Mouse (Mus musculus) forebrain, embryonic 13.5 days (tissue): ENCODE data around the gene Rep15. TPM values are rescaled to one million over a fixed set of nuclear protein-coding genes. Genes with fewer than 3 reads are reported as not detected.

Experiments
- ATAC-seq: fragments of 200-750 bp; cut with Nextera tagmentation; 2 replicates; pipeline ENCODE4 v1.8.0; 2017
- H3K27ac ChIP-seq: fragments of 300-500 bp; sonication (generic); 2 replicates; pipeline ENCODE4 v1.5.1; 2015; ENCODE audit warnings: inconsistent platforms, mild to moderate bottlenecking, moderate library complexity
- H3K27me3 ChIP-seq: fragments of 300-500 bp; sonication (generic); 2 replicates; pipeline ENCODE4 v1.6.1; 2015; ENCODE audit warnings: mild to moderate bottlenecking, inconsistent platforms
- H3K36me3 ChIP-seq: fragments of 300-500 bp; sonication (generic); 2 replicates; pipeline ENCODE4 v1.6.1; 2015; ENCODE audit warnings: mild to moderate bottlenecking, inconsistent platforms; ENCODE audit not compliant: poor library complexity, severe bottlenecking
- H3K4me1 ChIP-seq: fragments of 300-500 bp; sonication (generic); 2 replicates; pipeline ENCODE4 v1.6.1; 2015; ENCODE audit warnings: inconsistent platforms
- H3K4me2 ChIP-seq: fragments of 300-500 bp; sonication (generic); 2 replicates; pipeline ENCODE4 v1.6.1; 2015; ENCODE audit warnings: inconsistent platforms, mild to moderate bottlenecking, moderate library complexity
- H3K4me3 ChIP-seq: fragments of 300-500 bp; sonication (generic); 2 replicates; pipeline ENCODE4 v1.5.1; 2015; ENCODE audit warnings: mild to moderate bottlenecking, inconsistent platforms
- H3K9ac ChIP-seq: fragments of 300-500 bp; sonication (generic); 2 replicates; pipeline ENCODE4 v1.6.1; 2015; ENCODE audit warnings: mild to moderate bottlenecking, inconsistent platforms
- H3K9me3 ChIP-seq: fragments of 300-500 bp; sonication (generic); replicated peaks from 2 replicates; pipeline ENCODE4 v1.6.1; 2016; ENCODE audit warnings: inconsistent platforms
- WGBS: fragments of 180-500 bp; shearing (Covaris S2); methylation state at CpG from one replicate; pipeline ENCODE4 v1.1.7; 2015; 5-methylcytosine and 5-hydroxymethylcytosine counted together
- polyA plus RNA-seq: library from polyadenylated mRNA; unstranded; fragments of >200 nt; fragmentation: Nextera tagmentation; extraction: Ambion mirVana; gene quantifications from 2 replicates; pipeline ENCODE4 v1.2.1, GENCODE M21; 2015

Rep15 gene
- polyA plus RNA-seq, 1 experiment from 2014 or later, result 0.97 TPM

GRCm38 (mm10) chr6:147030096-147030885 is 2.1 kb upstream of the Rep15 start:
- WGBS, result 77% methylated on average over 15 of the region's 15 CpGs
- no peaks in the 10 kb centered on the region; the same call in 1 of the 2 replicates for H3K36me3 ChIP-seq
- H3K9me3 ChIP-seq, result no peaks in the 10 kb centered on the region
- H3K27me3 ChIP-seq, result no peaks in the 10 kb centered on the region
- no peaks in the 10 kb centered on the region for H3K4me1 ChIP-seq
- peak; percentile 41; the same call in 1 of the 2 replicates for ATAC-seq
- no peak overlapping the region for H3K4me3 ChIP-seq
- H3K9ac ChIP-seq, result no peak overlapping the region
- H3K27ac ChIP-seq, result no peak overlapping the region
- H3K4me2 ChIP-seq, result no peak overlapping the region

DNA sequence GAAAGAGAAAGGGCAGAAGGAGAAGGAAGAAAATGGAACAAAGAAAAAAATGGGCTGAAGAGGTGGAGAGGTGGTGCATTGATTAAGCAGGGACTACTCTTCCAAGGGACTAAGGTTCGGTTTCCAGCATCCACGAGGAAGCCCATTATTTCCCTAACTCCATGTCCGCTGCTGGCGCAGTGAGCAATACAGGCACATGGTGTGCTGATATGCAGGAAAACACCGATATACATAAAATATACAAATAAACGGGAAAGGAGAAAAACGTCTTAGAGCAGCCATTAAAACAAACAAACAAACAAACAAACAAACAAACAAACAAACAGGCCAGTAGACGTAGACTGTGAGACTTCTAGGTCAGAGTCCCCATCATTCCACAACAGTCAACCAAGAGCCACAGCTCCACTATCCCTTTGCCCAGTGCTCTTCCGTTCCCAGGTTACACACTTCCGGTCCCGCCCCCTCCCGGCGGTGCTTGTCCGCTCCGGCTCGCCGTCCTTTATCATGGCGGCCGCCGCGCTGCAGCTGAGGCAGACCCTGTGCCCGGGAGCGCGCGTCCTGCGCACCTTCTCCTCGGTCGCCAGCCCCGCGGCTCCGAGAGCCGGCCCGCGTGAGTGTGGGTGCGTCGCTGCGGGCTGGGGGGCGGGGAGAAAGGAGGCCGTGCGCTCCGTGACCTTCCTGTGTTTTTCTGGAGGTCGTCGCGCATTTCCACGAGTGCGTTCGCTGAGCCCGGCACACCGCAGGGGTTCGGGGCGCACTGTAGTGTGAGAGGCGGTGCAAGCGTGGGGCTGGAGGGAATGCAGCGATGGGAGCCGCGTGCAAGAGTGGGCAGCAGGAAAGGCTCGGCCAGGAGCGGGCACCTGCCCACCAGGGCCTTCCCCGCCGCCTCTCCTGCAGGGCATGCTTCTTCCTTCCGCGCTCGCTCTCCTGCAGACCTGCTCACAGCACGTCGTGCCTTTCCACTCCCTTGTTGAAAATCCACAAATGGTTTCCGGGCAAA is 10.2 kb downstream of the Rep15 start, which contains the start of gene Mrps35:
Gene Mrps35 (plus strand): TSS at position 474 of the 1,000 bp plus-strand sequence.
- Histone ChIP-seq H3K4me2 (peak within 1 kb of the TSS; percentile 75), H3K9me3 (no peaks in the 10 kb centered on the region), H3K4me3 (peak within 1 kb of the TSS; percentile 87), H3K36me3 (peaks cover 12% of the 10 kb centered on the region), H3K27ac (peak within 1 kb of the TSS; percentile 80), H3K4me1 (peaks cover 16% of the 10 kb centered on the region), H3K27me3 (0 out of 2 replicates have a peak, but pooled peaks cover 8% of the 10 kb centered on the region), H3K9ac (peak within 1 kb of the TSS; percentile 93)
- 5% methylated on average over 66 of the region's 66 CpGs for WGBS
- ATAC-seq, result peak; percentile 99

- Histone ChIP-seq H3K4me3 (peak overlapping the region; percentile 87), H3K27me3 (0 out of 2 replicates have a peak, but pooled peaks cover 8% of the 10 kb centered on the region), H3K36me3 (peaks cover 21% of the 10 kb centered on the region), H3K9ac (peak overlapping the region; percentile 93), H3K27ac (no peak overlapping the region), H3K9me3 (no peaks in the 10 kb centered on the region), H3K4me1 (peaks cover 16% of the 10 kb centered on the region), H3K4me2 (peak overlapping the region; percentile 75)
- 55% methylated on average over 7 of the region's 7 CpGs for WGBS
- no peak for ATAC-seq
These were observed 11.2 kb downstream of the Rep15 start for GRCm38 (mm10) chr6:147043633-147044032.

DNA sequence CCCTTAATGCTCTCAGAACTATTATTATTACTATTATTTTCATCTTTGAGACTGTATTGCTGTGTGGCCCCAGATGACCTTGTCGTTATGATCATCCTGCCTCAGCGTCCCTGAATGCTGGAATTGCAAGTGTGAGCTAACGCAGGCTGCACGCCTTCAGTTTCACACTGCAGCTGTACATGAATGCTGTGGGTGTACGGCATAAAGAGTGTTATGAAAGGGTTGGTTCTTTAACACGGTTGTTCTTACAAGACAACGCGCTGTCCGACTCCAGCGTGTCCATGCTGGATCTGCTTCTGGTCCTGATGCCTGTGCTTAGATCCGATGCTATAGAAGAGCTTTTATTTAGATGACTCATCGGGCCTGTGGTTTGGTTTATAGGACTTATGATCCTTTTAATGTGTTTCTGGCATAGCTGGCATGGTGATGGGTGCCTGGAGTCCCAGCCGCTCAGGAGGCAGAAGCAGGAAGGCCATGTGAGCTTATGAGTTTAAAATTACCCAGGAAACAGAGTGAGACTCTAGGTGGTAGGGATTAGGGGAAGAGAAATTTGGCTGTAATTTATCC is 16.9 kb downstream of the Rep15 start:
- no peak overlapping the region for H3K9ac ChIP-seq
- no peak for ATAC-seq
- peaks cover 6% of the 10 kb centered on the region; the same call in 1 of the 2 replicates for H3K4me1 ChIP-seq
- H3K4me2 ChIP-seq, result no peak overlapping the region
- H3K4me3 ChIP-seq, result no peak overlapping the region
- 97% methylated on average over 13 of the region's 13 CpGs for WGBS
- H3K27ac ChIP-seq, result no peak overlapping the region
- H3K9me3 ChIP-seq, result no peaks in the 10 kb centered on the region
- no peaks in the 10 kb centered on the region for H3K27me3 ChIP-seq
- H3K36me3 ChIP-seq, result peaks cover 71% of the 10 kb centered on the region

DNA sequence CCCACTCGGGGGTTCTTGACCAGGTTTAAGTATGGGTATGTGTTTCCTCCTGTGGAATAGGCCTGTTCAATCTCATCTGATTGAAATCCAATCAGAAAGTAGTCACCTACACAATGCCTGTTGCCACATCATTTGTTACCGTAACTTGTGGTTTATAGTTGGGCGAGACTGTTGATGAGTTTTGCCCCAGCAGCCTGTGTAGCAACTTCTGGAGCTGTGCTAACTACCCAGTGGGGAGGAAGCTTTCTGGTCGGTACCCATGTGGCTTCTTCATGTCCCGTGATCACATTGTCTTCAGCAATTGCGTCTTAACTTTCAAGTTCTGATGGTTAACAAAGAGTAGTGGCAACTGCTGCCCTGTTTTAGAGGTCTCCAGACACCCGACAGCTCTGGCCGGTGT is 19.3 kb downstream of the Rep15 start:
- Histone ChIP-seq H3K4me3 (no peak overlapping the region), H3K27me3 (no peaks in the 10 kb centered on the region), H3K27ac (no peak overlapping the region), H3K36me3 (peaks cover 92% of the 10 kb centered on the region), H3K9me3 (no peaks in the 10 kb centered on the region), H3K4me2 (no peak overlapping the region), H3K9ac (no peak overlapping the region), H3K4me1 (peaks cover 8% of the 10 kb centered on the region; the same call in 1 of the 2 replicates)
- 94% methylated on average over 8 of the region's 8 CpGs for WGBS
- no peak for ATAC-seq

DNA sequence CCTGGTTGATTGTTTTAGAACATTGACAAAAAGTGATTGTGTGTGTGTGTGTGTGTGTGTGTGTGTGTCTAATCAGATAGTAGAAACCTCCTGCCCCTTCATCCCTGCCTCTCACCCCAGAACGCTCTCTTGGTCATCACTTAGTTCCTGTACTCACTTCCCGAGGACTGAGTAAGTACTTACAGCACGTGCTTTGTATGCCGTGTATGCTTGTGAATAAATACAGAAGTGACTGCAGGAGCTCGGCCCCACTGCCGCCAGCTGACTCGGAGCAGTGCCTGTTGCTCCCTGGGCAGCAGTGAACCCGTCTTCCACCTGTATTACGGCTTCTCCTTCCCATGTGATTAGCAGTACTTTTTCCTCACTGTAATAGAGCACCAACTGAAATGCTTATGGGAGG is 20.1 kb downstream of the Rep15 start:
- H3K27ac ChIP-seq, result no peak overlapping the region
- ATAC-seq, result no peak
- H3K4me1 ChIP-seq, result peaks cover 8% of the 10 kb centered on the region; the same call in 1 of the 2 replicates
- no peak overlapping the region for H3K9ac ChIP-seq
- H3K27me3 ChIP-seq, result no peaks in the 10 kb centered on the region
- peaks cover 91% of the 10 kb centered on the region for H3K36me3 ChIP-seq
- H3K4me3 ChIP-seq, result no peak overlapping the region
- no peak overlapping the region for H3K4me2 ChIP-seq
- 92% methylated on average over 9 of the region's 9 CpGs for WGBS
- H3K9me3 ChIP-seq, result no peaks in the 10 kb centered on the region

DNA sequence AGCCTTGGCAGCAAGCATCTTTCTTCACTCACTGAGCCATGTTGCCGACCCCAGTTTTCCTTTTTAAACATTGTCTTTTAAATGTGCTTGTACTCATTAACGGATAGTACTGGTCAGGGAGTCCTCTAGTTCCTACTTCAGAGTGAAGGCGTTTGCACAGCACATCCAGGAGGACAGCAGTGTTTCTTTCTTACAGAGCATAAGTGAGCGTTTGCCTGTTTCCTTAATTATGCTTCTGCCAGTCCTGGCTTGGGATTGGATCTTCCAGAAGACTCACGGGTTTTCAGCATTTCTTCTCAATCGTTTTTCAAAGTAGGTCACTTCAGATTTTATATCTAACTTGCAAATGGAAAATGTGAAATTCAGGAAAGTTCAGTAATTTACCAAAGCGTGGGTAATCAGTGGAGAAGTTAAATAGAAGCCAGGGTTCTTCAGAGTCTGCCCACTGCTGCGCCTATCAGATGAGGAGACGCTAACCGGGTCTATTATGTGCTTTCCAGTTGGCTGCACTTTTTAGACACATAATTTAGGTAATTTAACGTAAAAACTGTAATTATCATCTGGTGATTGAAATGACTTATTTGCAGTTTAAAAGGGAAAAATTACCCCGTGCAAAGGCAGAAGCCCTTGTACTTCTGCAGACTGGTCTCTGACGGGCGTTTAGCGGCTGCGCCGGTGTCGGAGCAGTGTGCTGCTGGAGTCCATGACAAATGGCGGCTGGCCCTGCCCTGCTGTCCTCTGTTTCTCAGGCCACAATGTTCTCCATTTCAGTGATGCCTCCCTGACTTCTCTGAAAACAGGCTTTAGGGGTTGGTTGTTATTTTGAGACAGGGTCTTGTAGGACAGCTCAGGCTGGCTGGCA is 21.6 kb downstream of the Rep15 start:
- 70% methylated on average over 19 of the region's 19 CpGs for WGBS
- Histone ChIP-seq H3K36me3 (peaks cover 86% of the 10 kb centered on the region), H3K4me2 (no peak overlapping the region), H3K9ac (no peak overlapping the region), H3K27me3 (no peaks in the 10 kb centered on the region), H3K4me1 (peaks cover 8% of the 10 kb centered on the region; the same call in 1 of the 2 replicates), H3K27ac (peak overlapping the region; percentile 11; the same call in 1 of the 2 replicates), H3K9me3 (no peaks in the 10 kb centered on the region), H3K4me3 (no peak overlapping the region)
- ATAC-seq, result peak; percentile 90

GRCm38 (mm10) chr6:147055374-147055977 is 23.1 kb downstream of the Rep15 start:
- ATAC-seq, result no peak

GRCm38 (mm10) chr6:147059326-147059725 is 26.9 kb downstream of the Rep15 start:
- no peaks in the 10 kb centered on the region for H3K27me3 ChIP-seq
- no peak for ATAC-seq
- H3K9me3 ChIP-seq, result no peaks in the 10 kb centered on the region
- H3K4me1 ChIP-seq, result peaks cover 23% of the 10 kb centered on the region
- H3K9ac ChIP-seq, result no peak overlapping the region
- H3K4me3 ChIP-seq, result no peak overlapping the region
- peaks cover 72% of the 10 kb centered on the region for H3K36me3 ChIP-seq
- WGBS, result 56% methylated on average over 7 of the region's 7 CpGs
- H3K4me2 ChIP-seq, result no peak overlapping the region
- H3K27ac ChIP-seq, result no peak overlapping the region

More at GRCm38 (mm10) chr6:147055374-147055977, 23.1 kb downstream of the Rep15 start:
- Histone ChIP-seq H3K4me3 (no peak overlapping the region), H3K36me3 (peaks cover 80% of the 10 kb centered on the region), H3K9ac (no peak overlapping the region), H3K27me3 (no peaks in the 10 kb centered on the region), H3K27ac (no peak overlapping the region), H3K4me1 (peaks cover 8% of the 10 kb centered on the region; the same call in 1 of the 2 replicates), H3K9me3 (no peaks in the 10 kb centered on the region), H3K4me2 (no peak overlapping the region)
- WGBS, result 87% methylated on average over 10 of the region's 10 CpGs

DNA sequence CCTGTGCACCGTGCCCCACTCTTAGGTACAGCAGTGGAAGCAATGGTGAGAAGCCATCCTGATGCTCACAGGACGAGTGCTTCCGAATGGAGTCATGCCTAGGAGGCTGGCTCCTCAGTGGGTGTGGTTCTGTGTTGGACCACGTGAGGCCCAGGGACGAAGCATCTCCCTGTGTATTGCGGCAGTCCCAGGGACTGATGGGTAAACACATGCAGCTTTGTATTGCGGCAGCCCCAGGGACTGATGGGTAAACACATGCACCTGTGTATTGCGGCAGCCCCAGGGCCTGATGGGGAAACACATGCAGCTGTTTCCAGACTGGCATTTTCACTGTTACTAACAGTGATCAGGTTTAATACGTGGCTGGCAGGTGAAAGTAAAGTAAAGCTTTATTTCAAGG is 29.2 kb downstream of the Rep15 start:
- 57% methylated on average over 9 of the region's 9 CpGs for WGBS
- peaks cover 61% of the 10 kb centered on the region for H3K36me3 ChIP-seq

More for the DNA sequence above, 29.2 kb downstream of the Rep15 start:
- Histone ChIP-seq H3K27me3 (no peaks in the 10 kb centered on the region), H3K4me1 (peaks cover 16% of the 10 kb centered on the region), H3K4me3 (no peak overlapping the region), H3K27ac (peak overlapping the region; percentile 61), H3K4me2 (no peak overlapping the region), H3K9me3 (no peaks in the 10 kb centered on the region), H3K9ac (no peak overlapping the region)
- ATAC-seq, result peak; percentile 91
